Mouse (Mus musculus): ENCODE measurements at regions not wholly inside any gene's neighbourhood (a gene's known extent, or its start where the extent isn't known, plus 50 kb on each side); places are given as distances from the start of the nearest gene placed in this dataset.

DNA sequence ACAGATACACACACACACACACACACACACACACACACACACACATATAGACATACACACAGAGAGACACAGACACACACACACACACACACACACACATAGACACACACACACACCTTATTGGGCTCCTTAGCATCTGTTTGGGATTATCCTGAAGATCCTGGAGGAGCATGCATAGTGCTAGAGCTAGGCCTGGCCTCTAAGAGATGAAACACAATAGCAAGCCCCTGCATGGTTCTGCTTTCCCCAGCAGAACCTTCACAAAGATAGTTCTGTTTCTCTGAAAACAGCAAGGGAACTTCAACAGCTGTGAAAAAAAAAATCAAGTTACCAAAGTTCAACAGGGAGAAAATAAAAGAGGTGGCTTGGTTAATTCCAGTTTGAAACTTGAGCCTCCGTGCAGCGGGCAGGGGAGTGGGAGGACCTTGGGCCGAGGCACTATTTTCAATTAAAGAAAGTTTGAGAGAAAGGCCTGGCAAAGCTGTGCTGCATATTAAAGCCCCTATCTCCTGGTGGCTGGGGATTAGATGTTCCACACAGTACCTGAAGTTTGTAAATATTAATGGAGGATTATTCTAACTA is 257.4 kb upstream of the Zfp64 start:
- no peak for TF ChIP-seq GATA1 (IDR thresholded peaks at IDR 0.05; ENCODE audit: low read depth, low read length)
- no peak for TF ChIP-seq MYC (IDR thresholded peaks at IDR 0.05; ENCODE audit: low read depth, low read length)
- TF ChIP-seq CTCF (IDR thresholded peaks at IDR 0.05 in 2 of 3, conservative IDR thresholded peaks at IDR 0.05 in 1 of 3; ENCODE audit: control insufficient read depth in 1 of 3, insufficient read depth in 1 of 3, low read depth in 2 of 3, low read length in 3 of 3, poor library complexity in 1 of 3, severe bottlenecking in 1 of 3) = no peak

All from MEL (cell line).